Mouse (Mus musculus): ENCODE measurements around the gene Usp29.

GRCm38 (mm10) chr7:6777107-6777506 is 46.7 kb downstream of the Usp29 start:
- TF ChIP-seq CTCF (conservative IDR thresholded peaks at IDR 0.05 in 1 of 2, IDR thresholded peaks at IDR 0.05 in 1 of 2; ENCODE audit: low read depth in 2 of 2, low read length in 2 of 2) (no peak), IRF4 (IDR thresholded peaks at IDR 0.05; ENCODE audit: low read depth, low read length) (no peak), SIN3A (IDR thresholded peaks at IDR 0.05; ENCODE audit: low read length) (no peak)

Measured in CH12.LX (cell line).